Mouse (Mus musculus) cortical plate, adult 2 months (tissue): Measurements from ENCODE around the gene Sall2. TPM values are rescaled to one million over a fixed set of nuclear protein-coding genes. Genes with fewer than 3 reads are reported as not detected.
"Not testable (repeated sequence)": the region's sequence is repeated elsewhere in the genome, so short reads cannot be mapped to it uniquely, and the experiment has no call there.

Experiments
- H3K27ac ChIP-seq: fragments of 200-500 bp; 2 replicates; pipeline ENCODE4 v1.5.1; 2012; ENCODE audit warnings: low read length, control low read depth, inconsistent platforms; ENCODE audit not compliant: insufficient read depth
- H3K4me1 ChIP-seq: fragments of 200-500 bp; 2 replicates; pipeline ENCODE4 v1.6.1; 2011; ENCODE audit warnings: low read length; ENCODE audit not compliant: control insufficient read depth, insufficient read depth
- H3K4me3 ChIP-seq: fragments of 200-500 bp; 2 replicates; pipeline ENCODE4 v1.5.1; 2011; ENCODE audit warnings: mild to moderate bottlenecking, low read length, control low read depth; ENCODE audit not compliant: insufficient read depth
- CTCF ChIP-seq: fragments of 200-500 bp; IDR thresholded peaks from 2 replicates; pipeline ENCODE4 v1.5.1; 2011; ENCODE audit warnings: mild to moderate bottlenecking, control low read depth, low read length; ENCODE audit not compliant: insufficient read depth; ENCODE audit errors: extremely low read depth
- POLR2A ChIP-seq: fragments of 200-500 bp; IDR thresholded peaks from 2 replicates; pipeline ENCODE4 v1.6.1; 2011; ENCODE audit warnings: mild to moderate bottlenecking, low read length, control low read depth; ENCODE audit not compliant: insufficient read depth; ENCODE audit errors: extremely low read depth
- polyA plus RNA-seq: library from polyadenylated mRNA; depleted of rRNA; stranded (reverse); fragments of >200 nt; gene quantifications from 2 replicates; pipeline ENCODE4 v1.2.3, GENCODE M21; 2012

Sall2 gene
- polyA plus RNA-seq, 1 experiment: 26.5 TPM

- H3K27ac ChIP-seq: peak overlapping the region; percentile 57
- H3K4me1 ChIP-seq: peaks cover 6% of the 10 kb centered on the region
- peak overlapping the region; percentile 52 for H3K4me3 ChIP-seq
- TF ChIP-seq CTCF: no peak
- no peak for TF ChIP-seq POLR2A
Measured at GRCm38 (mm10) chr14:52316441-52317225, 11.9 kb downstream of the Sall2 start.

DNA sequence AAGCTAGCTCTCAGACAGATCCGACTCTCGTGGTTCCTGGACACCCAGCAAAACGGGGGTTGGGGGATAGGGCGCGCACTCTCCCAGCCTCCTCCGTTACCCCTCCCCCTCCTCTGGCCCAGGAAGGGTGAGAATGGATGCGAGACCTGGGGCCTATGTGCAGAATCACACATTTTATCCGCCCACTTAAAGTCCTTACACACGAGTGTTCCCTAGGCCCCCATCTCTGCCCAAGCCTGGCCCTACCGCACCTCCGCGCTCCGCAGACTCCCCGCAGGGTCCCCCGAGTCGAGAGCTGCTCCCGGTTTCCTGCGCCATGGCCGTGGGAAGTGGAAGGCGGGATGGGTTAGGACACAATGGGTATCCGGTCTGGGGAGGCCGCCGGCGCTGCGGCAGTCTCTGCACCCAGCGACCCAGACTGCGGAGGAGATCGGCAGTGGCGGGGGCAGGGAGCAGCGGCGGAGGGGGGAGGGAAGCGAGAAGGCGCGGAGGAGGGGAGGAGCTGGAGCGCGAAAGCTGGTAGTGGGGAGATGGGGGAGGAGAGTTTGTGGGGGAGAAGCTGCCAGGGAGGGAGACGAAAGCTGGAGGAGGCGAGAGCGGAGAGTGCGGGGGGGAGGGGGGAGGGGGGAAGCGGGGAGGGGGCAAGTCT lies 12.6 kb downstream of the Sall2 start:
- H3K27ac ChIP-seq: peak overlapping the region; percentile 48
- peak overlapping the region; percentile 52 for H3K4me3 ChIP-seq
- peaks cover 6% of the 10 kb centered on the region for H3K4me1 ChIP-seq
- TF ChIP-seq CTCF: no peak
- TF ChIP-seq POLR2A: 0 out of 2 replicates have a peak, but pooled peaks have one; percentile 41

DNA sequence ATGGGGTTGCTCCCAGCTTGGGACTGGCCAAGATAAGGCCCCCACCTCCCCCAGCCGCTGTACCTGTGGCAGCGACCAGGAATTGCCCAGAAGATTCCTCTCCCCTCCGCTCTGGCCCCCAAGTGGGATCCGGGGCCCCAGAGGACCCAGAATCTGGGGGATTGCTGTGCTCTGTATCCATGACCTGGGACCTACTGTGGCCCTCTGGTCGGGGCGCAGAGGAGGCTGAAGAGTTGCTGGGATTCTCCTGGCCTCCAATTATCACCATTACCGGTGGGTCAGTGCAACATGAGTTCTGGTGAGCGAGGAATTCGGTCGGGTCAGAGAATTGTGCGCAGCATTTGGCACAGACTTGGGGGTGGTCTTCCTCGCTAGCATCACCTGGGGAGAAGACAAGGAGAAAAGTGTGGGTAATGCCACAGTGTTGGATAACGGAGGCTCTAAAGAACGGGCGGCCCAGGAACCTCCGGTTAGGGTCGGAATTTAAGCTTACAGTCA lies 13.2 kb downstream of the Sall2 start:
- Histone ChIP-seq H3K4me3 (peak overlapping the region; percentile 52), H3K27ac (peak overlapping the region; percentile 48; the same call in 1 of the 2 replicates), H3K4me1 (peaks cover 6% of the 10 kb centered on the region)
- TF ChIP-seq POLR2A (no peak), CTCF (no peak)

- no peak overlapping the region for H3K27ac ChIP-seq
- TF ChIP-seq CTCF: no peak
- TF ChIP-seq POLR2A: no peak
- peaks cover 6% of the 10 kb centered on the region for H3K4me1 ChIP-seq
- no peak overlapping the region; the same call in 1 of the 2 replicates for H3K4me3 ChIP-seq
Measured at GRCm38 (mm10) chr14:52314808-52315150, 13.8 kb downstream of the Sall2 start.

DNA sequence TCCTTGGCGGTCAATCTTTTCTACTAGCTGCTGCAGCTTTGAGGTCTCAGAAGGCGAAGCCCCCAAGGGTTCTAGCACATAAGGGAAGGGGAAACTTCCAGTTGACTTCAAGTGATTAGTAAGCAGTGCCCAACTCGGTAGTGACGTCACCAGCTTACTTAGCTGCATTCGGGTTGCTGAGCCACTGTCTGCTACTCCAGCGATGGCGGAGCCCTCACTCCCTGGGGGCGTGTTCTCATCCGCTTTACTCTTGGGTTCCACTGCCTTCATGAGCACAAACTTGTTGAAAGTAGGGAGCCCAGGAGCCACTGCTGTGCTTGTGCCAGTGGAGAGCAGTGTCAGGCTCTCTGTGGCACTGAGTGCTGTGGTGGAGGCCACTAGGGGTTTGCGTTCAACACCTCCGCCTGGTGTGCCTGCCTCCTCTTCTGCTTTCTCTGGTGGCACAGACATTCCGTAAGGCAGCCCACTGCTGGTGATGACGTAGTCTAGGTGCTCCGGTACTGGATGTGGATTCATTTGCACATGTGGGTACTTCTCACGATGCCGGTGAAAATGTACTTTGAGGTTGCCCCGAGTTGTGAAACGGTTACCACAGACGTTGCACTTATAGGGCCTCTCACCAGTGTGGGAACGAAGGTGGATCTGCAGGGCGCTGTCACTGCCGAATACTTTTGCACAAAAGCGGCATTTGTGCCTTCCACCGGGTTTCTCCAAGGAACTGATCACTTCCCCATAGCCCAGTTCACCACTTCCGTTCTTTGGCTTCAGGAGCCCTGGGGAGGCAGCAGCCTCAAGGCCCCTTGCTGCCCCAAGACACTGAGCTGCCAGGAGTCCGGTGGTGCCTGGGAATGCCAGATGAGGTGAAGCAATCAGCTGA lies 14.4 kb downstream of the Sall2 start:
- peaks cover 6% of the 10 kb centered on the region for H3K4me1 ChIP-seq
- TF ChIP-seq CTCF (no peak), POLR2A (no peak)
- H3K4me3 ChIP-seq: no peak overlapping the region
- H3K27ac ChIP-seq: no peak overlapping the region

GRCm38 (mm10) chr14:52310906-52311305 lies 17.7 kb downstream of the Sall2 start:
- peaks cover 6% of the 10 kb centered on the region for H3K4me1 ChIP-seq
- H3K27ac ChIP-seq: no peak overlapping the region
- TF ChIP-seq POLR2A (no peak), CTCF (no peak)
- no peak overlapping the region for H3K4me3 ChIP-seq

DNA sequence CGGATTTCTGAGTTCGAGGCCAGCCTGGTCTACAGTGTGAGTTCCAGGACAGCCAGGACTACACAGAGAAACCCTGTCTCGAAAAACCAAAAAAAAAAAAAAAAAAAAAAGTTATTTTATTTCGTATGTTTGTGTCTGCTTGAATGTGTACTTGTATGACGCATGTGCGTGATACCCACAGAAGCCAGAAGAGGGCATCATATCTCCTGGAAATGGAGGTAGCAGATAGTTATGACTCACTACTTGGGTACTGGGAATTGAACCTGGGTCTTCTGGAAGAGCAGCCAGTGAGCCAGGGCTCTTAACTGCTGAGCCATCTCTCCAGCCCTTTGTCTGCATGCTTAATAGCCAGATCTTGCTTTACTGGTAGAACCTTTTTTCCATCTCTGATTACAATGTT lies 18.2 kb downstream of the Sall2 start:
- not testable (repeated sequence) for H3K27ac ChIP-seq, H3K4me1 ChIP-seq, H3K4me3 ChIP-seq

DNA sequence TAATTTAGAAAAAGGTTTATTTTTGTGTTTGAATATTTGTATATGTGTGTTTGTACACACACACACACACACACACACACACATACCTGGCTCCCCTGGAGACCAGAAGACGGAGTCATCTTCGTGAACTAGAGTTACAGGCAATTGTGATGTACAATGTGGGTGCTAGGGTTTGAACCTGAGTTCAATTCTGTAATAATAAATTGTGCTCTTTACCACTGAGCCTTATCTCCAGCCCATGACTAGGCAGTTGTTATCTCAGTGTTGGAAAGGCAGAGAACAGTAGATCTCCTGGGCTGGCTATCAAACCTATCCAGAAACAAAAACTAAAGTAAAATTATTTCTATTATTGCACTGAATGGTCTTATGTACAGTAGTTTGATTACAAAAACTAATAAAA lies 22.5 kb downstream of the Sall2 start:
- H3K4me1 ChIP-seq: no peaks in the 10 kb centered on the region
- no peak overlapping the region for H3K27ac ChIP-seq
- no peak for TF ChIP-seq POLR2A
- no peak for TF ChIP-seq CTCF
- no peak overlapping the region for H3K4me3 ChIP-seq

- Histone ChIP-seq H3K4me3 (peak within 1 kb of the TSS; percentile 48), H3K4me1 (no peaks in the 10 kb centered on the region), H3K27ac (0 out of 2 replicates have a peak within 1 kb of the TSS, but pooled peaks have one; percentile 4)
- peak; percentile 75 for TF ChIP-seq POLR2A
- TF ChIP-seq CTCF: no peak
Measured at GRCm38 (mm10) chr14:52304644-52305271, 23.8 kb downstream of the Sall2 start, which contains the start of gene Mettl3. Mettl3 (minus strand) TSS chr14:52305128.

DNA sequence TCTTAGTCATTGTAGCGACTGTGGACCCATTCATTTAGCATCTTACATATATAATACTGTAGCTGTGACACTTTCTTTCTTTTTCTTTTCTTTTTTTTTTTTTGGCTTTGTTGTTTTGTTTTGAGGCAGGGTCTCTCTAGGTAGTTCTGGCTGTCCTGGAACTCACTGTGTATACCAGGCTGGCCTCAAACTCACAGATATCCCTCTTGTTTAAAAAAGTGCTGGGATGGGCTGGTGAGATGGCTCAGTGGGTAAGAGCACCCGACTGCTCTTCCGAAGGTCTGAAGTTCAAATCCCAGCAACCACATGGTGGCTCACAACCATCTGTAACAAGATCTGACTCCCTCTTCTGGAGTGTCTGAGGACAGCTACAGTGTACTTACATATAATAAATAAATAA lies 25.0 kb downstream of the Sall2 start:
- H3K4me3 ChIP-seq: peak overlapping the region; percentile 48; the same call in 1 of the 2 replicates
- not testable (repeated sequence) for H3K4me1 ChIP-seq, H3K27ac ChIP-seq
